Comparison of ENCODE assay signal across 20 mouse cellular contexts in genomic region chr13:48661561-48661960, GRCm38 (mm10). TPM values are rescaled to one million over a fixed set of nuclear protein-coding genes. Genes with fewer than 3 reads are reported as not detected.
"Had no signal": no experiment of that assay in that cellular context is flagged by ENCODE, and none has a peak within 500 bp of the region (broad histone marks: within the 10 kb centered on the region; RNA-seq: fewer than 3 reads in every experiment).

No protein-coding gene starts in this region.

- H3K4me3 ChIP-seq: layer of hippocampus, adult 2 months; left cerebral cortex, adult 2 months; liver, embryonic 15.5 days; megakaryocyte, embryonic 14.5 days; neural tube, embryonic 12.5 days had no signal

- H3K4me1 ChIP-seq: liver, embryonic 15.5 days had no signal

- H3K27ac ChIP-seq: kidney, postnatal 0 days; layer of hippocampus, adult 2 months; left cerebral cortex, adult 2 months; limb, embryonic 12.5 days; liver, embryonic 15.5 days; midbrain, embryonic 15.5 days; neural tube, embryonic 12.5 days had no signal

- H3K9me3 ChIP-seq: limb, embryonic 12.5 days; liver, embryonic 15.5 days; midbrain, embryonic 15.5 days; neural tube, embryonic 12.5 days had no signal

- H3K9ac ChIP-seq: liver, embryonic 15.5 days; midbrain, embryonic 15.5 days; neural tube, embryonic 12.5 days had no signal

- ATAC-seq: intestine, postnatal 0 days; lung, postnatal 0 days; midbrain, embryonic 15.5 days had no signal

- DNase-seq: kidney, adult 9 months; kidney, postnatal 4 days; lung, adult 2 months; lung, postnatal 36 days; thymus, postnatal 4 days had no signal

- H3K36me3 ChIP-seq: limb, embryonic 12.5 days; liver, embryonic 15.5 days; midbrain, embryonic 15.5 days; neural tube, embryonic 12.5 days had no signal

- H3K4me2 ChIP-seq: liver, embryonic 15.5 days; midbrain, embryonic 15.5 days had no signal

RNA-seq across cellular contexts. Expression of gene Barx1, which starts 1.2 kb away (rescaled TPM):
- total RNA-seq: layer of hippocampus, adult 2 months; layer of hippocampus, postnatal 10 days; left cerebral cortex, adult 2 months; left cerebral cortex, postnatal 14 days; liver, adult 2 months; monocyte, adult 5-6 weeks; neutrophil, adult 5-6 weeks had no signal
- polyA plus RNA-seq: kidney, postnatal 0 days; liver, adult 2 months; lung, postnatal 0 days; midbrain, embryonic 15.5 days; neural tube, embryonic 12.5 days had no signal
